Mouse (Mus musculus): ENCODE measurements around the gene Lck. TPM values are rescaled to one million over a fixed set of nuclear protein-coding genes. Genes with fewer than 3 reads are reported as not detected.

Lck gene
- total and polyA plus RNA-seq, 2 experiments from 2014 or later, result 17.5 to 20.7 TPM

GRCm38 (mm10) chr4:129618786-129619691, 45.6 kb upstream of the Lck start, which contains the start of gene Iqcc:
Iqcc (minus strand) TSS chr4:129619099.
- Histone ChIP-seq H3K4me3 (ENCODE audit: low read depth, low read length) (peak within 1 kb of the TSS; percentile 52), H3K27me3 (ENCODE audit: insufficient read depth, low read length) (no peaks in the 10 kb centered on the region), H3K36me3 (ENCODE audit: insufficient read depth, low read length) (peaks cover 3% of the 10 kb centered on the region; the same call in 1 of the 2 replicates), H3K4me2 (ENCODE audit: low read depth, low read length, poor library complexity, severe bottlenecking) (peak within 1 kb of the TSS; percentile 80), H3K9me3 (ENCODE audit: low read length) (no peaks in the 10 kb centered on the region), H3K4me1 (ENCODE audit: insufficient read depth, low read length) (peaks cover 23% of the 10 kb centered on the region), H3K9ac (replicated peaks; ENCODE audit: low read length, poor library complexity, severe bottlenecking) (peak within 1 kb of the TSS; percentile 87), H3K27ac (ENCODE audit: low read depth, low read length) (peak within 1 kb of the TSS; percentile 95)
- peak; percentile 97 for DNase-seq (ENCODE audit: low spot score)
- peak; percentile 50; the same call in 1 of the 2 replicates for TF ChIP-seq CTCF (IDR thresholded peaks at IDR 0.05)
- peak; percentile 88 for ATAC-seq (ENCODE audit: low FRiP score)
- 3% methylated on average over 43 of the region's 44 CpGs for WGBS

- TF ChIP-seq CTCF (IDR thresholded peaks at IDR 0.05), result no peak
- Histone ChIP-seq H3K4me2 (ENCODE audit: low read depth, low read length, poor library complexity, severe bottlenecking) (peak overlapping the region; percentile 80), H3K9me3 (ENCODE audit: low read length) (no peaks in the 10 kb centered on the region), H3K27me3 (ENCODE audit: insufficient read depth, low read length) (no peaks in the 10 kb centered on the region), H3K27ac (ENCODE audit: low read depth, low read length) (peak overlapping the region; percentile 95), H3K4me3 (ENCODE audit: low read depth, low read length) (peak overlapping the region; percentile 52), H3K4me1 (ENCODE audit: insufficient read depth, low read length) (peaks cover 23% of the 10 kb centered on the region), H3K9ac (replicated peaks; ENCODE audit: low read length, poor library complexity, severe bottlenecking) (peak overlapping the region; percentile 87), H3K36me3 (ENCODE audit: insufficient read depth, low read length) (peaks cover 3% of the 10 kb centered on the region; the same call in 1 of the 2 replicates)
- no peak for DNase-seq (ENCODE audit: low spot score)
- 95% methylated on average over 5 of the region's 5 CpGs for WGBS
- ATAC-seq (ENCODE audit: low FRiP score), result no peak
These were observed 44.6 kb upstream of the Lck start for GRCm38 (mm10) chr4:129618031-129618430.

- Histone ChIP-seq H3K9me3 (ENCODE audit: low read length) (no peaks in the 10 kb centered on the region), H3K27ac (ENCODE audit: low read depth, low read length) (no peak overlapping the region), H3K9ac (replicated peaks; ENCODE audit: low read length, poor library complexity, severe bottlenecking) (no peak overlapping the region), H3K4me2 (ENCODE audit: low read depth, low read length, poor library complexity, severe bottlenecking) (no peak overlapping the region), H3K36me3 (ENCODE audit: insufficient read depth, low read length) (peaks cover 3% of the 10 kb centered on the region; the same call in 1 of the 2 replicates), H3K4me1 (ENCODE audit: insufficient read depth, low read length) (peaks cover 16% of the 10 kb centered on the region), H3K27me3 (ENCODE audit: insufficient read depth, low read length) (no peaks in the 10 kb centered on the region), H3K4me3 (ENCODE audit: low read depth, low read length) (no peak overlapping the region)
- TF ChIP-seq CTCF (IDR thresholded peaks at IDR 0.05), result no peak; the same call in 1 of the 2 replicates
- ATAC-seq (ENCODE audit: low FRiP score), result no peak
- WGBS, result 95% methylated on average over 7 of the region's 7 CpGs
- DNase-seq (ENCODE audit: low spot score), result no peak
These were observed 43.7 kb upstream of the Lck start for GRCm38 (mm10) chr4:129617121-129617641.

- no peaks in the 10 kb centered on the region for H3K9me3 ChIP-seq (ENCODE audit: low read length)
- DNase-seq (ENCODE audit: low spot score), result no peak
- no peak for TF ChIP-seq CTCF (IDR thresholded peaks at IDR 0.05)
- no peak overlapping the region for H3K27ac ChIP-seq (ENCODE audit: low read depth, low read length)
- H3K36me3 ChIP-seq (ENCODE audit: insufficient read depth, low read length), result peaks cover 3% of the 10 kb centered on the region; the same call in 1 of the 2 replicates
- 95% methylated on average over 3 of the region's 3 CpGs for WGBS
- H3K27me3 ChIP-seq (ENCODE audit: insufficient read depth, low read length), result no peaks in the 10 kb centered on the region
- H3K4me3 ChIP-seq (ENCODE audit: low read depth, low read length), result no peak overlapping the region
- ATAC-seq (ENCODE audit: low FRiP score), result no peak
- no peak overlapping the region for H3K4me2 ChIP-seq (ENCODE audit: low read depth, low read length, poor library complexity, severe bottlenecking)
- H3K9ac ChIP-seq (replicated peaks; ENCODE audit: low read length, poor library complexity, severe bottlenecking), result no peak overlapping the region
- H3K4me1 ChIP-seq (ENCODE audit: insufficient read depth, low read length), result peaks cover 11% of the 10 kb centered on the region; the same call in 1 of the 2 replicates
These were observed 43.2 kb upstream of the Lck start for GRCm38 (mm10) chr4:129616631-129617030.

- no peak overlapping the region for H3K27ac ChIP-seq (ENCODE audit: low read depth, low read length)
- DNase-seq (ENCODE audit: low spot score) (no peak), ATAC-seq (ENCODE audit: low FRiP score) (no peak)
- H3K4me2 ChIP-seq (ENCODE audit: low read depth, low read length, poor library complexity, severe bottlenecking), result no peak overlapping the region
- TF ChIP-seq CTCF (IDR thresholded peaks at IDR 0.05), result no peak
- H3K27me3 ChIP-seq (ENCODE audit: insufficient read depth, low read length), result no peaks in the 10 kb centered on the region
- peaks cover 3% of the 10 kb centered on the region; the same call in 1 of the 2 replicates for H3K36me3 ChIP-seq (ENCODE audit: insufficient read depth, low read length)
- H3K4me3 ChIP-seq (ENCODE audit: low read depth, low read length), result no peak overlapping the region
- 88% methylated on average over 9 of the region's 9 CpGs for WGBS
- no peak overlapping the region for H3K9ac ChIP-seq (replicated peaks; ENCODE audit: low read length, poor library complexity, severe bottlenecking)
- peaks cover 5% of the 10 kb centered on the region; the same call in 1 of the 2 replicates for H3K4me1 ChIP-seq (ENCODE audit: insufficient read depth, low read length)
- no peaks in the 10 kb centered on the region for H3K9me3 ChIP-seq (ENCODE audit: low read length)
These were observed 42.4 kb upstream of the Lck start for GRCm38 (mm10) chr4:129615801-129616290.
